ENCODE assay signal across 25 mouse cellular contexts in the genomic region with DNA sequence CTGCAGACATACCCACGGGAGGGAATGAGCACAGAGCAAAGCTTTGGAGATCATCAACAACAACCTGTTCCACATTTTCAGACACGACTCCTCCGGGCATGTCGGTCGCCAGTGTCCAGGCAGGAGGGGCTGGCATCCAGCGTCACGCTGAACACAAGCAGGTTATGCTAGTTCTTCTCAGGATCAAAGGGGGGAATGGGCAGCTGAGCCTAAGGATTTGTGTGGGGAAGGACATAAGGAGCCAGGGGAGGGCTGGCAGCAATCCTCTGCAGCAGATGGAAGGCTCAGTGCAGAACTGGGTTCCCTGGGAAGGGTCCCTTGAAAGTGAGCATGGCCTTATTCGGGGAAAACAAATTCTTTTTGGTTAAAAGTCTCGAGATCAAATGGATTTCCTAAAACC. TPM values are rescaled to one million over a fixed set of nuclear protein-coding genes. Genes with fewer than 3 reads are reported as not detected.
A peak's percentile ranks its signal among the peaks of the same experiment; 100 is the strongest.
DNase-seq lines count a peak whose midpoint lies in the region; ATAC-seq and TF ChIP-seq lines count a peak whose summit lies in the region.
"Had no signal": no experiment of that assay in that cellular context is flagged by ENCODE, and none has a peak within 500 bp of the region (broad histone marks: within the 10 kb centered on the region; RNA-seq: fewer than 3 reads in every experiment).

No protein-coding gene starts in this region.

- 0 out of 2 replicates have a peak overlapping the region, but pooled peaks have one; percentile 6 for H3K27ac ChIP-seq in hindbrain, postnatal 0 days
- no peak overlapping the region for H3K27ac ChIP-seq in hindbrain, embryonic 14.5 days
- no peak overlapping the region for H3K27ac ChIP-seq in intestine, embryonic 15.5 days
- H3K27ac ChIP-seq in liver, postnatal 0 days (ENCODE audit: low read depth): no peak overlapping the region
- H3K27ac ChIP-seq: embryonic facial prominence, embryonic 15.5 days; forebrain, embryonic 15.5 days; hindbrain, embryonic 10.5 days; hindbrain, embryonic 15.5 days had no signal

- H3K4me3 ChIP-seq in hindbrain, postnatal 0 days (ENCODE audit: low read length): no peak overlapping the region
- H3K4me3 ChIP-seq in hindbrain, embryonic 14.5 days (replicated peaks; ENCODE audit: low read length): no peak overlapping the region
- no peak overlapping the region for H3K4me3 ChIP-seq in intestine, embryonic 15.5 days (replicated peaks)
- no peak overlapping the region for H3K4me3 ChIP-seq in liver, postnatal 0 days (ENCODE audit: low read depth, low read length)
- H3K4me3 ChIP-seq: embryonic facial prominence, embryonic 15.5 days; erythroblast, embryonic 14.5 days; forebrain, embryonic 15.5 days; heart, embryonic 12.5 days; hindbrain, embryonic 10.5 days; hindbrain, embryonic 15.5 days had no signal

- H3K36me3 ChIP-seq in hindbrain, postnatal 0 days (ENCODE audit: insufficient read depth, low read length): no peaks in the 10 kb centered on the region
- H3K36me3 ChIP-seq in hindbrain, embryonic 14.5 days (replicated peaks; ENCODE audit: control insufficient read depth, insufficient read depth): no peaks in the 10 kb centered on the region
- no peaks in the 10 kb centered on the region for H3K36me3 ChIP-seq in intestine, embryonic 15.5 days
- H3K36me3 ChIP-seq in liver, postnatal 0 days (replicated peaks; ENCODE audit: insufficient read depth, low read length): no peaks in the 10 kb centered on the region
- H3K36me3 ChIP-seq: embryonic facial prominence, embryonic 15.5 days; forebrain, embryonic 15.5 days; G1E; heart, embryonic 12.5 days; hindbrain, embryonic 10.5 days; hindbrain, embryonic 15.5 days had no signal

- H3K4me2 ChIP-seq in hindbrain, postnatal 0 days (ENCODE audit: low read depth, low read length): no peak overlapping the region
- H3K4me2 ChIP-seq in hindbrain, embryonic 14.5 days (replicated peaks): no peak overlapping the region
- no peak overlapping the region for H3K4me2 ChIP-seq in intestine, embryonic 15.5 days (replicated peaks)
- H3K4me2 ChIP-seq in liver, postnatal 0 days (ENCODE audit: low read depth, low read length): no peak overlapping the region
- H3K4me2 ChIP-seq: embryonic facial prominence, embryonic 15.5 days; forebrain, embryonic 15.5 days; heart, embryonic 12.5 days; hindbrain, embryonic 15.5 days had no signal

- no peaks in the 10 kb centered on the region for H3K27me3 ChIP-seq in hindbrain, postnatal 0 days (ENCODE audit: insufficient read depth, low read length)
- no peaks in the 10 kb centered on the region for H3K27me3 ChIP-seq in hindbrain, embryonic 14.5 days (ENCODE audit: control insufficient read depth, insufficient read depth, low read length)
- no peaks in the 10 kb centered on the region for H3K27me3 ChIP-seq in intestine, embryonic 15.5 days (replicated peaks)
- H3K27me3 ChIP-seq in liver, postnatal 0 days (ENCODE audit: insufficient read depth, low read length): no peaks in the 10 kb centered on the region
- H3K27me3 ChIP-seq: embryonic facial prominence, embryonic 15.5 days; forebrain, embryonic 15.5 days; heart, embryonic 12.5 days; hindbrain, embryonic 15.5 days had no signal

- H3K4me1 ChIP-seq in hindbrain, postnatal 0 days (ENCODE audit: insufficient read depth, low read length): no peaks in the 10 kb centered on the region
- H3K4me1 ChIP-seq in hindbrain, embryonic 14.5 days (replicated peaks; ENCODE audit: control insufficient read depth, insufficient read depth, low read length): no peaks in the 10 kb centered on the region
- H3K4me1 ChIP-seq in intestine, embryonic 15.5 days (replicated peaks): no peaks in the 10 kb centered on the region
- no peaks in the 10 kb centered on the region for H3K4me1 ChIP-seq in liver, postnatal 0 days (ENCODE audit: insufficient read depth)

- TF ChIP-seq EP300 in liver, postnatal 0 days (IDR thresholded peaks at IDR 0.05; ENCODE audit: low read depth): no peak

- ATAC-seq in hindbrain, postnatal 0 days: peak; percentile 35; the same call in 1 of the 2 replicates
- no peak for ATAC-seq in hindbrain, embryonic 14.5 days (ENCODE audit: low FRiP score)
- no peak for ATAC-seq in intestine, embryonic 15.5 days
- no peak for ATAC-seq in liver, postnatal 0 days
- ATAC-seq: CD4-positive, CD25-positive, alpha-beta regulatory T cell, adult 4 months; forebrain, embryonic 15.5 days had no signal

- H3K9me3 ChIP-seq in hindbrain, postnatal 0 days (ENCODE audit: low read length): no peaks in the 10 kb centered on the region
- H3K9me3 ChIP-seq in hindbrain, embryonic 14.5 days (ENCODE audit: control insufficient read depth, low read length): no peaks in the 10 kb centered on the region
- H3K9me3 ChIP-seq in intestine, embryonic 15.5 days: no peaks in the 10 kb centered on the region
- no peaks in the 10 kb centered on the region for H3K9me3 ChIP-seq in liver, postnatal 0 days (ENCODE audit: low read length)
- H3K9me3 ChIP-seq: embryonic facial prominence, embryonic 15.5 days; forebrain, embryonic 15.5 days; G1E; heart, embryonic 12.5 days; hindbrain, embryonic 10.5 days; hindbrain, embryonic 15.5 days had no signal

- no peak overlapping the region for H3K9ac ChIP-seq in hindbrain, postnatal 0 days (replicated peaks; ENCODE audit: low read length)
- H3K9ac ChIP-seq in hindbrain, embryonic 14.5 days: no peak overlapping the region
- no peak overlapping the region for H3K9ac ChIP-seq in intestine, embryonic 15.5 days
- no peak overlapping the region for H3K9ac ChIP-seq in liver, postnatal 0 days (replicated peaks)
- H3K9ac ChIP-seq: embryonic facial prominence, embryonic 15.5 days; forebrain, embryonic 15.5 days; heart, embryonic 12.5 days; hindbrain, embryonic 15.5 days had no signal

- WGBS in hindbrain, postnatal 0 days: 66% methylated on average over 9 of the region's 9 CpGs
- WGBS in hindbrain, embryonic 14.5 days: 87% methylated on average over 9 of the region's 9 CpGs
- 84% methylated on average over 9 of the region's 9 CpGs for WGBS in intestine, embryonic 15.5 days
- WGBS in liver, postnatal 0 days (ENCODE audit: insufficient replicate concordance): 80% methylated on average over 9 of the region's 9 CpGs

- DNase-seq in hindbrain, postnatal 0 days (ENCODE audit: low spot score): peak; percentile 56
- no peak for DNase-seq in hindbrain, embryonic 14.5 days (ENCODE audit: low spot score)
- peak; percentile 10 for DNase-seq in cerebellum, adult 11 months
- peak; percentile 13 for DNase-seq in cerebellum, adult 8-10 months
- peak; percentile 76 to 79 for DNase-seq in cerebellum, postnatal 14 days
- no peak for DNase-seq in liver, postnatal 0 days
- no peak for DNase-seq in kidney, adult 18-20 months
- DNase-seq: adrenal gland, adult 8-10 months; adrenal gland, postnatal 36 days; B cell, adult 2 months; embryo, embryonic 11 days; gastrocnemius, postnatal 14 days; kidney, adult 2 months had no signal

- TF ChIP-seq CTCF in hindbrain, postnatal 0 days (IDR thresholded peaks at IDR 0.05; ENCODE audit: low read depth): no peak
- TF ChIP-seq CTCF in liver, postnatal 0 days (IDR thresholded peaks at IDR 0.05; ENCODE audit: low read depth): no peak

RNA-seq across cellular contexts. Expression of gene Fcnb, which starts 49.1 kb away (rescaled TPM):
- total RNA-seq in hindbrain, postnatal 0 days (2014; rRNA removed): not detected in 2 replicates
- not detected in 2 replicates for polyA plus RNA-seq in hindbrain, postnatal 0 days (2015; fragmentation: Nextera tagmentation; extraction: Ambion mirVana)
- polyA plus RNA-seq in hindbrain, embryonic 14.5 days (2014; fragmentation: Nextera tagmentation; extraction: Ambion mirVana): 0.54 TPM in 1 of 2 replicates, not detected in the other
- polyA plus RNA-seq in intestine, embryonic 15.5 days (2015; fragmentation: Nextera tagmentation; extraction: Ambion mirVana): 0.40 and 1.3 TPM in 2 replicates
- polyA plus RNA-seq in liver, postnatal 0 days (2015; fragmentation: Nextera tagmentation; extraction: Ambion mirVana): 56.1 and 57.0 TPM in 2 replicates
- total RNA-seq: adrenal gland, adult 8-10 months; adrenal gland, postnatal 36 days; G1E; gastrocnemius, postnatal 14 days; heart, adult 8-10 months; heart, postnatal 25 days had no signal
- polyA plus RNA-seq: CD4-positive, CD25-positive, alpha-beta regulatory T cell, adult 4 months; erythroblast, embryonic 14.5 days; G1E; gonadal fat pad, adult 2 months; hindbrain, embryonic 10.5 days; hindbrain, embryonic 15.5 days; kidney, adult 2 months had no signal

RNA-seq across cellular contexts. Expression of gene Olfm1, which starts 59.0 kb away (rescaled TPM):
- total RNA-seq in hindbrain, postnatal 0 days (2014; rRNA removed): 460 and 484 TPM in 2 replicates
- polyA plus RNA-seq in hindbrain, postnatal 0 days (2015; fragmentation: Nextera tagmentation; extraction: Ambion mirVana): 346 and 367 TPM in 2 replicates
- polyA plus RNA-seq in hindbrain, embryonic 14.5 days (2014; fragmentation: Nextera tagmentation; extraction: Ambion mirVana): 377 and 395 TPM in 2 replicates
- polyA plus RNA-seq in intestine, embryonic 15.5 days (2015; fragmentation: Nextera tagmentation; extraction: Ambion mirVana): 20.1 and 21.8 TPM in 2 replicates
- polyA plus RNA-seq in liver, postnatal 0 days (2015; fragmentation: Nextera tagmentation; extraction: Ambion mirVana): 2.4 and 3.1 TPM in 2 replicates
- polyA plus RNA-seq: CD4-positive, CD25-positive, alpha-beta regulatory T cell, adult 4 months had no signal

Comparison
In these comparisons a context has a peak if more than half of its experiments do, and no peak if none do; other contexts are left out.
1. DNase-seq: peak in hindbrain, postnatal 0 days (single experiment), cerebellum, adult 11 months (single experiment), cerebellum, adult 8-10 months (single experiment) and cerebellum, postnatal 14 days (2 of 2); none in hindbrain, embryonic 14.5 days (single experiment), liver, postnatal 0 days (single experiment) and kidney, adult 18-20 months (single experiment).
2. RNA of gene Fcnb, which starts 49.1 kb away (polyA plus RNA-seq): 56.1 to 57.0 TPM in liver, postnatal 0 days; 0.54 TPM in hindbrain, embryonic 14.5 days, 0.40 to 1.3 TPM in intestine, embryonic 15.5 days and not detected in hindbrain, postnatal 0 days; every median in the first group is over 10 times any median in the second.
3. RNA of gene Olfm1, which starts 59.0 kb away (polyA plus RNA-seq): 377 to 395 TPM in hindbrain, embryonic 14.5 days and 346 to 367 TPM in hindbrain, postnatal 0 days; 20.1 to 21.8 TPM in intestine, embryonic 15.5 days and 2.4 to 3.1 TPM in liver, postnatal 0 days; every median in the first group is over 10 times any median in the second.